Mouse (Mus musculus) olfactory bulb, adult 2 months (tissue): ENCODE measurements at regions not wholly inside any gene's neighbourhood (a gene's known extent, or its start where the extent isn't known, plus 50 kb on each side); places are given as distances from the start of the nearest gene placed in this dataset.

Experiments used
- CTCF ChIP-seq: fragments of 200-500 bp; IDR thresholded peaks from 2 replicates; pipeline ENCODE4 v1.5.1; 2012; ENCODE audit warnings: low read depth, mild to moderate bottlenecking, low read length, moderate library complexity; ENCODE audit not compliant: insufficient read depth
- POLR2A ChIP-seq: fragments of 200-500 bp; IDR thresholded peaks from 2 replicates; pipeline ENCODE4 v1.6.1; 2012; ENCODE audit warnings: mild to moderate bottlenecking, low read depth, low read length, moderate library complexity; ENCODE audit not compliant: insufficient read depth

GRCm38 (mm10) chr8:64438489-64438888, 232.4 kb upstream of the Tll1 start:
- TF ChIP-seq CTCF (no peak), POLR2A (no peak)
